Mouse (Mus musculus) kidney, adult 8-10 months (tissue): ENCODE results near the gene Rgma.

Source experiments
- DNase-seq, 2 experiments: peaks; one replicate each; pipeline ENCODE4 v3.0.0; 2022

Rgma gene

GRCm38 (mm10) chr7:73372352-73372970 lies 2.8 kb upstream of the Rgma start:
- DNase-seq: peak in 1 of 2 experiments; percentile 36

GRCm38 (mm10) chr7:73374727-73375126 lies 582 bp upstream of the Rgma start:
- DNase-seq: no peak

- DNase-seq: peak; percentile 46 to 54
Measured at GRCm38 (mm10) chr7:73376101-73377001, 1.0 kb downstream of the Rgma start.

GRCm38 (mm10) chr7:73377307-73377706 lies 2.0 kb downstream of the Rgma start:
- no peak for DNase-seq

GRCm38 (mm10) chr7:73378034-73378433 lies 2.7 kb downstream of the Rgma start:
- DNase-seq: no peak

GRCm38 (mm10) chr7:73382843-73383242 lies 7.5 kb downstream of the Rgma start:
- DNase-seq: no peak

- no peak for DNase-seq
Measured at GRCm38 (mm10) chr7:73388866-73389265, 13.6 kb downstream of the Rgma start.

- DNase-seq: no peak
Measured at GRCm38 (mm10) chr7:73389419-73389818, 14.1 kb downstream of the Rgma start.

- no peak for DNase-seq
Measured at GRCm38 (mm10) chr7:73389871-73390294, 14.6 kb downstream of the Rgma start.

- DNase-seq: no peak
Measured at GRCm38 (mm10) chr7:73390426-73391001, 15.2 kb downstream of the Rgma start.

- DNase-seq: peak; percentile 88 to 91
Measured at GRCm38 (mm10) chr7:73391002-73391517, 15.8 kb downstream of the Rgma start.

GRCm38 (mm10) chr7:73391518-73392321 lies 16.4 kb downstream of the Rgma start:
- DNase-seq: no peak

GRCm38 (mm10) chr7:73392359-73392758 lies 17.1 kb downstream of the Rgma start:
- DNase-seq: no peak

GRCm38 (mm10) chr7:73393307-73394012 lies 18.2 kb downstream of the Rgma start:
- no peak for DNase-seq

- DNase-seq: no peak
Measured at GRCm38 (mm10) chr7:73394013-73394409, 18.7 kb downstream of the Rgma start.

GRCm38 (mm10) chr7:73398319-73398718 lies 23.0 kb downstream of the Rgma start:
- peak; percentile 59 to 66 for DNase-seq

GRCm38 (mm10) chr7:73398806-73399442 lies 23.6 kb downstream of the Rgma start:
- no peak for DNase-seq

- peak; percentile 48 to 68 for DNase-seq
Measured at GRCm38 (mm10) chr7:73399501-73400044, 24.3 kb downstream of the Rgma start.

GRCm38 (mm10) chr7:73400051-73400916 lies 25.0 kb downstream of the Rgma start:
- no peak for DNase-seq

GRCm38 (mm10) chr7:73402106-73402505 lies 26.8 kb downstream of the Rgma start:
- DNase-seq: no peak
